Mouse (Mus musculus) neural tube, embryonic 10.5 days (tissue): ENCODE data around the gene Ccdc141.
"Not testable (repeated sequence)": the region's sequence is repeated elsewhere in the genome, so short reads cannot be mapped to it uniquely, and the experiment has no call there.

ENCODE experiments used
- DNase-seq: peaks from one replicate; pipeline ENCODE4 v3.0.0-alpha.2; 2017; ENCODE audit warnings: low spot score; ENCODE audit errors: extremely low spot score

Ccdc141 gene

DNA sequence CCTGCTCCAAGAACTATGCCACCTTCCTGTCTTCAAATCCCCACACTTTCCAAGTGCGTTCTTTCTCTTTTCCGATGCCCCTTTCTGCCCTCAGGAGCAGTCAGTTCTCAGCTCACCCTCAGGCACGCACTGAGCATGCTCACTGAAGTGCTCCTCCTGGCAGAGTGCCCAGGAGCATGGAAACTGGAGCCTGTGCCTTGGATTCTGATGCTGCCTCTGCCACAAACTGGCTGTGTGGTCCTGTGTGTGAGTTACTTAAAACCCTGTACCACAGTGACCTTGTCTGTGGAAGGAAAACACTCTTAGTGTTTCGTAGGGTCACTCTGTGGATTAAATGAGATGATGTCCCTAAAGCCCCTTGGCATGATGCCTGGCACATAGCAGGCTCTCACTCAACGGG is 96.5 kb downstream of the Ccdc141 start:
- DNase-seq: no peak

DNA sequence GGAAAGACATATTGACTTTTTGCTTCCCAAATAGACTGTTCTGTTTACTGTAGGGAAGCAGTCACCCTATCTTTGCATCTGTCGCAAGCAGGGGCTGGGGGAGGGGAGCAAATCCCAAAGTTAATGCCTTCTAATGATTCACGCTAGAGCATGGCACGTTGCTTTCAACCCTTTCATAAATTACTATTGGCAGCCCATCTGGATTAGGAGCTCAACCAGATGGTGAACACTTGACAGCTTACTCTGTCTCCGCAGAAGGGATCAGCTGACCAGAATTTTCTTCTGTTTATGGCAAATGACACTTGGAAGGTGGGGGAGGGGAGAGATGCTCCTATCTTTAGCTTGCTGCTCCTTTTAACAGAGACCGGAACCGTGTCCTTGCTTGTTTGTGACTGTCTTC is 105.1 kb downstream of the Ccdc141 start:
- DNase-seq: peak; percentile 27

- no peak for DNase-seq
These were observed 108.6 kb downstream of the Ccdc141 start for GRCm38 (mm10) chr2:77061871-77062270.

DNA sequence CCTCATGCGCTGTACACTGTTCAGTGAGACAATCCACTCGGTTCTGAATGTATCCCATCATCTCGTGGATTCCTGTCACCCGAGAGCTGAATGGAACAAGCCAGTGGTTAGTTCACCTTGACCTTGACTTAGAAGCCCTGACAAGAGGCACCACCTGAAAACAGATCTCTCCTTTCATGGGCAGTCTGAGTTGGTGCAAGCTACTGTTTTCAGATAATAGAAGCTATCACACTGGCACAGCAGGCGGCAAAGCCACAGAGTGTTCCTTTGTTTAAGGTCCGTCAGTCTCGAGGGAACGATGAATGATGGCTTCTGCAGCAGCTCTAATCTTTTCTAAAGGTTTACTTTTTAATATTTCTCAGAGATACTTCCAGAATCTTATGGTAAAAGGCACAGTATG is 110.8 kb downstream of the Ccdc141 start:
- no peak for DNase-seq

DNA sequence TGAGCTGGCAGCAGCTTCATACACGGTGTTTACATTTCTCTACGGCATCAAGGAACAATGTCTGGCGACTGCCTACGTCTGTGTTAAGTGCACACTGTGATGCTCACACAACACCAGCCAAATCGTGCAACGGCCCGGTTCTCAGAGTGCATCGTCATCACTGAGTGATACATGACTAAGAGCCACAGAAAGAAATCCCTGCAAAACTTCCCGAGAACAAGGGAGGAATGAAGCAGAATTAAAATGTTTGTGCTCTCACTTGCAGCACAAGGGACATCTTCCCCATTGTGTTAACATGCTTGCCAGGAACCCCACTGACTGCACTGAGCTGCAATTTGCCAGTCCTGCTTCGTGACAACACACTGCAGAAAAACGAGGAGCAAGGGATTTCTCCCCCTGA is 114.1 kb downstream of the Ccdc141 start:
- DNase-seq: no peak

GRCm38 (mm10) chr2:77042912-77043311 is 127.5 kb downstream of the Ccdc141 start:
- DNase-seq: no peak

DNA sequence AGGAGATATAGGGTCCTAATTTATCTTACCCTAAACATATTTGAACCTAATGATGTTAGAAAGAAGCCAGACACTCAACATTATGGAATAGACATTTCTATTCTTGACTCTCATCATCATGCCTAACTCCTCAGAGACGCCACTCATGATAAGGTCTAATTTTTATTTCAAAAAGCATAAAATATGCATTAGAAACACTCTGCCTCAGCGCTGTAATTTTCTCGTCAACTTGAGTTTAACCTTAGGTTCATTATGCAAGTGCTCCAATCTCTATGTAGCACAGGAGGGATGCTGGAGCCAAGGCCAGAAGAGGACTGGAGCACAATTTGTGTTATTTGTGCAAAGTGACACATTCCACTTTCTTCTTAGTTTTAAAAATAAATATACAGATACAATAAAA is 130.8 kb downstream of the Ccdc141 start:
- DNase-seq: no peak

- DNase-seq: no peak
These were observed 131.2 kb downstream of the Ccdc141 start for GRCm38 (mm10) chr2:77039281-77039680.

GRCm38 (mm10) chr2:77037211-77037610 is 133.2 kb downstream of the Ccdc141 start:
- DNase-seq: no peak

- no peak for DNase-seq
These were observed 136.3 kb downstream of the Ccdc141 start for GRCm38 (mm10) chr2:77034112-77034511.

DNA sequence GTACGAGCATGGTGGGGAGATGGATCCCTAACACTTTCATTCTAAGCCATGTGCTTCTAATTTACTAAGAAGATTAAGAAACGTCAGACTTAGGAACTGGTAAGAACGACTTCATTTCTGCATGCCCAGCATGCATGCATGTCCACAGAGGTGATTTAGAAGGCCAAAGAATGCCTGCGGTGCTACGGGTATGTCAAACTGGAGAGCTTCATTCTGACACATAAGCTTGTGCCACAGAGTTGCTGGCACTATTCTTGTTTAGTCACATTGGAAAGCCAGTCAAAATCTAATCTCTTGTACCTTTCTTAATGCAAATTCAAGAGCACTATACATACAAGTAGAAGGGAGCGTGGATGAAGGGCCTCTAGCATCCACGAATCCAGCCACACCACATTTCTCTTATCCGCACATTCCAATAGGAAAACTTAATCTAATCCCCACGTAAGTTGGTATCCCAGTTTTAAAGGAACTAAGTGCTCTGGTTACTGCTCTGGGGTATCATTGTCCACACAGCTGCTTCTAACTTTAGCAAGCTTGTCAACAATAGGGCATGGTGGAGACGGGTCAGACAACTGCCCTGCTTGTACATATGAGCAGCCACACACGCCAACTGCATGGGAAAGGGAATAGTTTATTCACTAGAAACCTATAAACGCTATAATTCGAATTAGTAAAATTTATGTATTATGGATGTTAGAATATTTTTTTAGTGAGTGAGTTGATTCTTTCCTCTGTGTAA is 136.9 kb downstream of the Ccdc141 start:
- no peak for DNase-seq

- DNase-seq: no peak
These were observed 149.8 kb downstream of the Ccdc141 start for GRCm38 (mm10) chr2:77020649-77021048.

GRCm38 (mm10) chr2:77017735-77018134 is 152.7 kb downstream of the Ccdc141 start:
- DNase-seq: no peak

DNA sequence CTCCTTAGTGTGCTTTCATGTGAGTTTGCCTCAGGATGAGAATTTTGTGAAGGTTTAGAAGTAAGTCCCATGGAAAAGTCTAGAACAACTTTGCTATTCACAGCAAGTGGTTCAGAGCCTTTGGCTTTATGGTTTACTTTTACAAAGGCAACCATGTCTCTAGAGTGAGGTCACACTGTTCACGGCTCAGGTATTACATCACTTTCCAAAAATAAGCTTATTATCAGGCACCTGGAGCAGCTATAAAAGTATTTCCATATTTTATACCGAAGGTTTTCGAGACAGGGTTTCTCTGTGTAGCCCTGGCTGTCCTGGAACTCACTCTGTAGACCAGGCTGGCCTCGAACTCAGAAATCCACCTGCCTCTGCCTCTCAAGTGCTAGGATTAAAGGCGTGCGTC is 157.0 kb downstream of the Ccdc141 start:
- not testable (repeated sequence) for DNase-seq

DNA sequence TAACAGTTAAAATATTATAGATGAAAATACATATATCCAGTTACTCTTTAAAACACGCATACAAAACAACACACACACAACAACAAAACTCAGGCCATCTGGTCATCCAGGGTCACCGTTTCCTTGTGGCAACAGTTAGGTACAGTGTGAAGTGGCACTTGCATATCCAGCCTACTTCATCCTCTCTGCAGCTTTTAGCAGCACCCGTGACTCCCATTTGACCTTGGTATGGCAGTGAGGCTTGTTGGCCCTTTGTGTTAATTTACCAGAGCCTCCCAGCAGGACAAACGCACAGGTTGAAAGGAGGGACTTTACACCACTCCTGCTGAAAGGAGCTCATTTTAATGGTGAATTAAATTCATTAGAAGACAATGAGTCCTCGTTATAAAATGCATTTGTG is 158.5 kb downstream of the Ccdc141 start:
- no peak for DNase-seq

- no peak for DNase-seq
These were observed 163.4 kb downstream of the Ccdc141 start for GRCm38 (mm10) chr2:77007015-77007414.

DNA sequence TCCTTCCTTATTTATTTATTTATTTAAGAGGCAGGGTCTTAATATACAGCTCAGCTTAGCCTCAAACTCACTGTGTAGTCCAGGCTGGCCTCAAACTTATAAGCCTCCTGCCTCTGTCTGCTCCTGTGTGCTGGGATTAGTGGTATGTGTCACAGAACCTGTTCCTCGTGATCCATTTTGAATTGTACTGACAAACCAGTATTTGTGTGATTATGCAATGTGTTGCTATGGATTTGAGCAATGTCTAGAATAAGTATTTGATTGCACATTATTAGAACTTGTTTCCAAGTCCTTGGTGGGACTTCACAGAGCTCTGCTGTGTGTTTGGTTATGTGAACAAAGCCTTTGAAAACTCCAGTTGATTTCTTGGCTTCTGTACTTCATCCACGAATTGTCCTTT is 167.3 kb downstream of the Ccdc141 start:
- DNase-seq: no peak

GRCm38 (mm10) chr2:76998351-76998750 is 172.1 kb downstream of the Ccdc141 start:
- no peak for DNase-seq

DNA sequence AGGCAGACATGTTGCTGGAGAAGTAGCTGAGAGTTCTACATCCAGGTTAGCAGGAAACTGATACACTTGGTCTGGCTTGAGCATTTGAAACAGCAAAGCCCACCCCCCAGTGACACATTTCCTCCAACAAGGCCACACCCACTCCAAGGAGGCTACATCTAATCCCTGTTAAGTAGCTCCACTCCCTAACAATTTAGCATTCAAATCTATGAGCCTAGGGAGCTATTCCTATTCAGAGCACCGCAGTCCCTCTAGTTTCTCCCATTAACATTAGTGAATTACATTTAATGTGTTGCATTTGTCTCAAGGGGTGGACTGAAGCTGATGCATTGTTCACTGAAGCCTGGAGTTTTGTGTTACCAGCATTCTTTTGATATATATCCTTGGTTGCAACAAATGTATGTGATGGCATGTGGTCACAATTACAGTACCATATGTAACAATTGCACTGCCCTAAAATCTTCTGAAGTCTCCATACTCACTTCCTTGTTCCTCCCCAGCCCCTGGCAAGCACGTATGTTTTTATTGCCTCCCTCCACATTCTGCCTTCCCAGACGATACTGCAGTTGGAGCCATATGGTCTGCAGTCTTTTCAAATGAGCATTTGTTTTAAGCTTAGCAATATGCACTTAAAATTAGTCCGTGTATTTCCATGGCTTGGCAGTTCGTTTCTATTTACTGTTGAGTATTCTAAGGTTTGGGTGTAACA is 177.8 kb downstream of the Ccdc141 start:
- no peak for DNase-seq

GRCm38 (mm10) chr2:76987317-76987716 is 183.1 kb downstream of the Ccdc141 start:
- DNase-seq: no peak

GRCm38 (mm10) chr2:76984384-76984783 is 186.1 kb downstream of the Ccdc141 start:
- DNase-seq: no peak

GRCm38 (mm10) chr2:76983601-76984000 is 186.8 kb downstream of the Ccdc141 start:
- no peak for DNase-seq
